19 mouse cellular contexts compared by ENCODE assay signal in the genomic region with DNA sequence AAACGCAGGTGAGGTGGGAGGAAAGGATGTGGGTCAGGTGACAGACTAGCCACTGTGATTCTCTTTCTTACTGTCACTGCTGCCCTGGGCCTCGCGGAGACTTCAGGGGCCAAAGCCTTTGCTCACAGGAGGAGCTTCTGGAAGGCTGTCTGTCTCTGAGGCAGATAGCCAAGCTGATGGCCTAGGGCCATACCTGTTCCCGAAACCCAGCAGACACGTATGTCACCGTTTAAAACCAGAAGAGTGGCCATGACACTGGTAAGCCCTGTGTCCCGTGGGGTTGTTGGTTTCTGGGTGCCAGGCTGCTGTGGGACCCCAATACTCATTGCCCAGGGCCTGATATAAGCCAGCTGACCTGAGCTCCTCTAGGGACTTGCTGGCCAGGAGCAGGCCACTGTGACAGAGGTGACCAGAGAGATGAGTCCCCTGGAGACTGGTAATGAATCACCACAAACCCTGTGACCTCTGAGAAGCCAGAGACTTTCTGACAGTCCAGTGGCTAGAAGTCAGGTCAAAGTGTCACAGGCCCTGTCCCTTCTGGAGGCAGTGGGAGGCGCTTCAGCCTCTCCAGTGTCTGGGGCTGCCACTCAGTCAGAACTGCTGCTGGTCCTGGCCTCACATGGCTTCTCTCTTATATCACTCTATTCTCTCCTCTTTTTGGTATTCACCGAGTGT.
A peak's percentile ranks its signal among the peaks of the same experiment; 100 is the strongest.
DNase-seq lines count a peak whose midpoint lies in the region; ATAC-seq and TF ChIP-seq lines count a peak whose summit lies in the region.
"Had no signal": no experiment of that assay in that cellular context is flagged by ENCODE, and none has a peak within 500 bp of the region (broad histone marks: within the 10 kb centered on the region; RNA-seq: fewer than 3 reads in every experiment).

No protein-coding gene starts in this region.

- H3K4me1 ChIP-seq in kidney, embryonic 15.5 days, result peaks cover 51% of the 10 kb centered on the region
- H3K4me1 ChIP-seq in brown adipose tissue, adult 24 weeks (ENCODE audit: control insufficient read depth, insufficient read depth, insufficient read length, low read length), result peaks cover 32% of the 10 kb centered on the region

- 56% methylated on average over 9 of the region's 9 CpGs for WGBS in kidney, embryonic 15.5 days

- ATAC-seq in kidney, embryonic 15.5 days (replicated peaks; ENCODE audit: low FRiP score), result no peak
- no peak for ATAC-seq in frontal cortex, adult (ENCODE audit: low TSS enrichment)
- ATAC-seq: forebrain, embryonic 15.5 days; intestine, embryonic 16.5 days had no signal

- no peak overlapping the region for H3K4me2 ChIP-seq in kidney, embryonic 15.5 days
- H3K4me2 ChIP-seq: forebrain, embryonic 15.5 days; hindbrain, embryonic 14.5 days had no signal

- no peak overlapping the region for H3K9ac ChIP-seq in kidney, embryonic 15.5 days
- H3K9ac ChIP-seq: forebrain, embryonic 15.5 days; hindbrain, embryonic 14.5 days had no signal

- no peak for TF ChIP-seq CTCF in gastrocnemius, adult 2 months (IDR thresholded peaks at IDR 0.05)

- H3K9me3 ChIP-seq in kidney, embryonic 15.5 days (replicated peaks), result no peaks in the 10 kb centered on the region
- H3K9me3 ChIP-seq: forebrain, embryonic 15.5 days; G1E had no signal

- no peaks in the 10 kb centered on the region for H3K36me3 ChIP-seq in kidney, embryonic 15.5 days
- H3K36me3 ChIP-seq: forebrain, embryonic 15.5 days; G1E had no signal

- no peak for DNase-seq in gastrocnemius, adult 2 months
- DNase-seq in gastrocnemius, postnatal 25 days, result no peak
- peak; percentile 62 for DNase-seq in kidney, adult 9 months
- DNase-seq in MN1 (ENCODE audit: low spot score), result peak; percentile 29
- DNase-seq: heart, adult 2 months; heart, postnatal 10 days; lung, adult 2 months; lung, postnatal 36 days; midbrain, embryonic 14.5 days; right cerebral cortex, postnatal 4 days; thymus, postnatal 25 days had no signal

- peak overlapping the region; percentile 48 for H3K27ac ChIP-seq in gastrocnemius, adult 2 months
- no peak overlapping the region for H3K27ac ChIP-seq in kidney, embryonic 15.5 days
- H3K27ac ChIP-seq in brown adipose tissue, adult 24 weeks (replicated peaks; ENCODE audit: low read depth, low read length), result peak overlapping the region; percentile 53
- H3K27ac ChIP-seq: forebrain, embryonic 15.5 days; heart, adult 2 months; hindbrain, embryonic 14.5 days had no signal

- peaks cover 20% of the 10 kb centered on the region for H3K27me3 ChIP-seq in kidney, embryonic 15.5 days
- H3K27me3 ChIP-seq: forebrain, embryonic 15.5 days had no signal

- no peak overlapping the region for H3K4me3 ChIP-seq in gastrocnemius, adult 2 months
- H3K4me3 ChIP-seq in kidney, embryonic 15.5 days (replicated peaks), result no peak overlapping the region
- no peak overlapping the region for H3K4me3 ChIP-seq in brown adipose tissue, adult 24 weeks (ENCODE audit: insufficient read depth, low read depth, low read length)
- H3K4me3 ChIP-seq: forebrain, embryonic 15.5 days; heart, adult 2 months; myocyte had no signal

- intact Hi-C loops in gastrocnemius, adult 2 months (cut with DNase I), result no loop called here

Comparison
In these comparisons a context has a peak if more than half of its experiments do, and no peak if none do; other contexts are left out.
1. DNase-seq: peak in kidney, adult 9 months (single experiment) and MN1 (single experiment); none in gastrocnemius, adult 2 months (single experiment) and gastrocnemius, postnatal 25 days (single experiment).